10 mouse cellular contexts compared by ENCODE assay signal in genomic region chr8:11203260-11204110, GRCm38 (mm10).
DNase-seq lines count a peak whose midpoint lies in the region; ATAC-seq lines count a peak whose summit lies in the region.
"Had no signal": no experiment of that assay in that cellular context is flagged by ENCODE, and none has a peak within 500 bp of the region (broad histone marks: within the 10 kb centered on the region; RNA-seq: fewer than 3 reads in every experiment).

No protein-coding gene starts in this region.

- no peak for ATAC-seq in hindbrain, embryonic 14.5 days (ENCODE audit: low FRiP score)
- no peak for ATAC-seq in neural tube, embryonic 11.5 days (ENCODE audit: insufficient read depth, low FRiP score, low TSS enrichment)
- ATAC-seq: liver, embryonic 12.5 days had no signal

- peaks cover 46% of the 10 kb centered on the region for H3K36me3 ChIP-seq in hindbrain, embryonic 10.5 days
- H3K36me3 ChIP-seq in hindbrain, embryonic 14.5 days (replicated peaks; ENCODE audit: control insufficient read depth, insufficient read depth): no peaks in the 10 kb centered on the region
- H3K36me3 ChIP-seq in neural tube, embryonic 11.5 days (ENCODE audit: control insufficient read depth, insufficient read depth, low read length): no peaks in the 10 kb centered on the region; the same call in 1 of the 2 replicates
- no peaks in the 10 kb centered on the region for H3K36me3 ChIP-seq in splenic B cell, adult 2 months (ENCODE audit: control insufficient read depth, insufficient read depth, low read length, poor library complexity, severe bottlenecking)

- DNase-seq in hindbrain, embryonic 10.5 days (ENCODE audit: low spot score): no peak
- no peak for DNase-seq in hindbrain, embryonic 14.5 days (ENCODE audit: low spot score)
- peak; percentile 30 for DNase-seq in neural tube, embryonic 11.5 days (ENCODE audit: low spot score)
- no peak for DNase-seq in neural tube, embryonic 10.5 days (ENCODE audit: extremely low spot score, low spot score)
- DNase-seq in induced T-regulatory cell, adult 2 months (ENCODE audit: low read depth): peak; percentile 28
- peak; percentile 57 for DNase-seq in splenic B cell, adult 2 months (ENCODE audit: low read depth, low spot score)
- no peak for DNase-seq in urinary bladder, adult 2 months (ENCODE audit: low spot score)
- DNase-seq in testis, postnatal 14 days (ENCODE audit: low spot score): no peak
- DNase-seq: heart, postnatal 36 days had no signal

- WGBS in hindbrain, embryonic 10.5 days: 86% methylated on average over 12 of the region's 12 CpGs
- WGBS in hindbrain, embryonic 14.5 days: 64% methylated on average over 12 of the region's 12 CpGs
- WGBS in neural tube, embryonic 11.5 days: 81% methylated on average over 12 of the region's 12 CpGs

- H3K27ac ChIP-seq in hindbrain, embryonic 10.5 days: peak overlapping the region; percentile 41
- H3K27ac ChIP-seq in hindbrain, embryonic 14.5 days: no peak overlapping the region
- H3K27ac ChIP-seq in neural tube, embryonic 11.5 days (ENCODE audit: low read depth, low read length): no peak overlapping the region
- H3K27ac ChIP-seq: liver, embryonic 12.5 days had no signal

- peaks cover 9% of the 10 kb centered on the region; the same call in 1 of the 2 replicates for H3K4me1 ChIP-seq in hindbrain, embryonic 10.5 days (replicated peaks)
- 0 out of 2 replicates have a peak, but pooled peaks cover 10% of the 10 kb centered on the region for H3K4me1 ChIP-seq in hindbrain, embryonic 14.5 days (replicated peaks; ENCODE audit: control insufficient read depth, insufficient read depth, low read length)
- no peaks in the 10 kb centered on the region for H3K4me1 ChIP-seq in neural tube, embryonic 11.5 days (ENCODE audit: control insufficient read depth, insufficient read depth, low read length)
- H3K4me1 ChIP-seq: liver, embryonic 12.5 days had no signal

- H3K27me3 ChIP-seq in hindbrain, embryonic 10.5 days (ENCODE audit: insufficient read depth, poor library complexity, severe bottlenecking): no peaks in the 10 kb centered on the region
- no peaks in the 10 kb centered on the region for H3K27me3 ChIP-seq in hindbrain, embryonic 14.5 days (ENCODE audit: control insufficient read depth, insufficient read depth, low read length)
- H3K27me3 ChIP-seq in neural tube, embryonic 11.5 days (ENCODE audit: control insufficient read depth, insufficient read depth, low read length): no peaks in the 10 kb centered on the region
- no peaks in the 10 kb centered on the region for H3K27me3 ChIP-seq in splenic B cell, adult 2 months (ENCODE audit: control insufficient read depth, insufficient read depth, low read length, poor library complexity, severe bottlenecking)
- H3K27me3 ChIP-seq: liver, embryonic 12.5 days had no signal

- no peaks in the 10 kb centered on the region for H3K9me3 ChIP-seq in hindbrain, embryonic 10.5 days
- H3K9me3 ChIP-seq in hindbrain, embryonic 14.5 days (ENCODE audit: control insufficient read depth, low read length): no peaks in the 10 kb centered on the region
- no peaks in the 10 kb centered on the region for H3K9me3 ChIP-seq in neural tube, embryonic 11.5 days (ENCODE audit: control insufficient read depth, low read length)
- H3K9me3 ChIP-seq: liver, embryonic 12.5 days had no signal

- H3K4me2 ChIP-seq in hindbrain, embryonic 14.5 days (replicated peaks): no peak overlapping the region
- no peak overlapping the region for H3K4me2 ChIP-seq in neural tube, embryonic 11.5 days (ENCODE audit: low read depth)
- H3K4me2 ChIP-seq: liver, embryonic 12.5 days had no signal

- no peak overlapping the region for H3K4me3 ChIP-seq in hindbrain, embryonic 10.5 days
- no peak overlapping the region for H3K4me3 ChIP-seq in hindbrain, embryonic 14.5 days (replicated peaks; ENCODE audit: low read length)
- H3K4me3 ChIP-seq in neural tube, embryonic 11.5 days (ENCODE audit: low read depth, low read length): no peak overlapping the region
- H3K4me3 ChIP-seq: liver, embryonic 12.5 days had no signal

- no peak overlapping the region for H3K9ac ChIP-seq in hindbrain, embryonic 14.5 days
- H3K9ac ChIP-seq in neural tube, embryonic 11.5 days (ENCODE audit: low read length): no peak overlapping the region
- H3K9ac ChIP-seq: liver, embryonic 12.5 days had no signal

Comparison
In these comparisons a context has a peak if more than half of its experiments do, and no peak if none do; other contexts are left out.
1. DNase-seq: peak in neural tube, embryonic 11.5 days (single experiment), induced T-regulatory cell, adult 2 months (single experiment) and splenic B cell, adult 2 months (single experiment); none in hindbrain, embryonic 10.5 days (single experiment), hindbrain, embryonic 14.5 days (single experiment), neural tube, embryonic 10.5 days (single experiment), urinary bladder, adult 2 months (single experiment) and testis, postnatal 14 days (single experiment).